Mouse (Mus musculus) liver, adult 2 months (tissue): ENCODE results near the gene Osbp2. TPM values are rescaled to one million over a fixed set of nuclear protein-coding genes. Genes with fewer than 3 reads are reported as not detected.
A peak's percentile ranks its signal among the peaks of the same experiment; 100 is the strongest.

Source experiments
- DNase-seq: peaks from one replicate; pipeline ENCODE4 v3.0.0-alpha.2; 2011; ENCODE audit warnings: low read depth, low spot score; ENCODE audit errors: extremely low read depth
- H3K27ac ChIP-seq: fragments of 200-500 bp; replicated peaks from 2 replicates; pipeline ENCODE4 v1.5.1; 2012; ENCODE audit warnings: low read depth, mild to moderate bottlenecking, control low read depth, inconsistent platforms, low read length; ENCODE audit not compliant: insufficient read depth
- H3K27me3 ChIP-seq: fragments of 200-500 bp; 2 replicates; pipeline ENCODE4 v1.6.1; 2012; ENCODE audit warnings: mild to moderate bottlenecking, moderate library complexity, low read length, inconsistent platforms; ENCODE audit not compliant: control insufficient read depth, insufficient read depth
- H3K36me3 ChIP-seq: fragments of 200-500 bp; 2 replicates; pipeline ENCODE4 v1.6.1; 2012; ENCODE audit warnings: low read length, inconsistent platforms; ENCODE audit not compliant: control insufficient read depth, insufficient read depth
- H3K4me1 ChIP-seq: fragments of 200-500 bp; 2 replicates; pipeline ENCODE4 v1.6.1; 2011; ENCODE audit warnings: low read length; ENCODE audit not compliant: control insufficient read depth, insufficient read depth
- H3K4me3 ChIP-seq: fragments of 200-500 bp; 2 replicates; pipeline ENCODE4 v1.5.1; 2011; ENCODE audit warnings: low read depth, mild to moderate bottlenecking, control low read depth, low read length, moderate library complexity; ENCODE audit not compliant: insufficient read depth
- H3K79me2 ChIP-seq: fragments of 200-500 bp; 2 replicates; pipeline ENCODE4 v1.6.1; 2012; ENCODE audit warnings: inconsistent platforms, mild to moderate bottlenecking, low read length, moderate library complexity; ENCODE audit not compliant: control insufficient read depth, insufficient read depth
- H3K9ac ChIP-seq: fragments of 200-500 bp; 2 replicates; pipeline ENCODE4 v1.6.1; 2012; ENCODE audit warnings: low read depth, mild to moderate bottlenecking, control low read depth, inconsistent platforms, low read length
- CTCF ChIP-seq: fragments of 200-500 bp; IDR thresholded peaks from 2 replicates; pipeline ENCODE4 v1.5.1; 2011; ENCODE audit warnings: low read depth, low read length, control low read depth
- POLR2A ChIP-seq: fragments of 200-500 bp; IDR thresholded peaks from 2 replicates; pipeline ENCODE4 v1.6.1; 2011; ENCODE audit warnings: low read length, control low read depth; ENCODE audit not compliant: insufficient read depth; ENCODE audit errors: extremely low read depth
- WGBS: fragments of 180-500 bp; shearing (Covaris S2); methylation state at CpG from one replicate; pipeline ENCODE4 v1.1.7; 2018; 5-methylcytosine and 5-hydroxymethylcytosine counted together
- polyA plus RNA-seq: library from polyadenylated mRNA; depleted of rRNA; stranded (reverse); fragments of >200 nt; gene quantifications from 2 replicates; pipeline ENCODE4 v1.2.3, GENCODE M21; 2012
- total RNA-seq: library from RNA; depleted of rRNA; stranded (reverse); fragments of >200 nt; gene quantifications from 2 replicates; pipeline ENCODE4 v1.2.3, GENCODE M21; 2014

Gene Osbp2
- total and polyA plus RNA-seq, 2 experiments = 0.70 to 1.1 TPM

GRCm38 (mm10) chr11:3697441-3697840 lies 166.3 kb downstream of the Osbp2 start:
- H3K27ac ChIP-seq = no peak overlapping the region
- DNase-seq = no peak
- H3K4me3 ChIP-seq = no peak overlapping the region
- 92% methylated on average over 3 of the region's 3 CpGs for WGBS
- H3K4me1 ChIP-seq = no peaks in the 10 kb centered on the region
- H3K27me3 ChIP-seq = no peaks in the 10 kb centered on the region
- no peak overlapping the region for H3K9ac ChIP-seq
- no peaks in the 10 kb centered on the region for H3K36me3 ChIP-seq
- TF ChIP-seq CTCF (no peak), POLR2A (no peak)
- H3K79me2 ChIP-seq = no peaks in the 10 kb centered on the region

- no peaks in the 10 kb centered on the region for H3K27me3 ChIP-seq
- no peak overlapping the region for H3K27ac ChIP-seq
- H3K9ac ChIP-seq = no peak overlapping the region
- no peak overlapping the region for H3K4me3 ChIP-seq
- DNase-seq = peak; percentile 20
- H3K4me1 ChIP-seq = no peaks in the 10 kb centered on the region
- no peak for TF ChIP-seq CTCF
- no peak for TF ChIP-seq POLR2A
- WGBS = 47% methylated on average over 5 of the region's 5 CpGs
- no peaks in the 10 kb centered on the region for H3K79me2 ChIP-seq
- H3K36me3 ChIP-seq = no peaks in the 10 kb centered on the region
These were observed 167.6 kb downstream of the Osbp2 start for GRCm38 (mm10) chr11:3696086-3696616.

- peaks cover 29% of the 10 kb centered on the region for H3K36me3 ChIP-seq
- H3K79me2 ChIP-seq = no peaks in the 10 kb centered on the region
- no peak overlapping the region for H3K27ac ChIP-seq
- no peaks in the 10 kb centered on the region for H3K4me1 ChIP-seq
- no peak for TF ChIP-seq POLR2A
- no peak overlapping the region for H3K9ac ChIP-seq
- 91% methylated on average over 2 of the region's 2 CpGs for WGBS
- no peak for DNase-seq
- no peak overlapping the region for H3K4me3 ChIP-seq
- H3K27me3 ChIP-seq = no peaks in the 10 kb centered on the region
These were observed 172.0 kb downstream of the Osbp2 start for GRCm38 (mm10) chr11:3691746-3692145.

GRCm38 (mm10) chr11:3686885-3687284 lies 176.8 kb downstream of the Osbp2 start:
- H3K4me1 ChIP-seq = no peaks in the 10 kb centered on the region
- 92% methylated on average over 2 of the region's 2 CpGs for WGBS
- no peak overlapping the region for H3K27ac ChIP-seq
- peaks cover 69% of the 10 kb centered on the region for H3K36me3 ChIP-seq
- TF ChIP-seq POLR2A (no peak), CTCF (no peak)
- no peak overlapping the region for H3K9ac ChIP-seq
- no peak overlapping the region for H3K4me3 ChIP-seq
- no peaks in the 10 kb centered on the region for H3K79me2 ChIP-seq
- H3K27me3 ChIP-seq = no peaks in the 10 kb centered on the region
- no peak for DNase-seq

- Histone ChIP-seq H3K27me3 (no peaks in the 10 kb centered on the region), H3K9ac (no peak overlapping the region), H3K4me3 (no peak overlapping the region), H3K27ac (no peak overlapping the region), H3K79me2 (no peaks in the 10 kb centered on the region), H3K36me3 (peaks cover 72% of the 10 kb centered on the region), H3K4me1 (no peaks in the 10 kb centered on the region)
- 95% methylated on average over 2 of the region's 2 CpGs for WGBS
- no peak for DNase-seq
- TF ChIP-seq CTCF = no peak
- TF ChIP-seq POLR2A = no peak
These were observed 177.4 kb downstream of the Osbp2 start for GRCm38 (mm10) chr11:3686318-3686717.

GRCm38 (mm10) chr11:3685431-3685830 lies 178.3 kb downstream of the Osbp2 start:
- Histone ChIP-seq H3K4me3 (no peak overlapping the region), H3K4me1 (no peaks in the 10 kb centered on the region), H3K27ac (no peak overlapping the region), H3K36me3 (peaks cover 75% of the 10 kb centered on the region), H3K9ac (no peak overlapping the region), H3K27me3 (no peaks in the 10 kb centered on the region), H3K79me2 (no peaks in the 10 kb centered on the region)
- WGBS = 96% methylated on average over 8 of the region's 8 CpGs
- TF ChIP-seq POLR2A (no peak), CTCF (no peak)
- DNase-seq = no peak
